Mouse (Mus musculus) hindbrain, embryonic 11.5 days (tissue): ENCODE data around the gene Clta. TPM values are rescaled to one million over a fixed set of nuclear protein-coding genes. Genes with fewer than 3 reads are reported as not detected.
A peak's percentile ranks its signal among the peaks of the same experiment; 100 is the strongest.

ENCODE experiments used
- ATAC-seq: fragments of 200-750 bp; cut with Nextera tagmentation; 2 replicates; pipeline ENCODE4 v1.8.0; 2017; ENCODE audit warnings: mild to moderate bottlenecking, moderate TSS enrichment, moderate library complexity; ENCODE audit not compliant: low FRiP score
- DNase-seq: peaks from one replicate; pipeline ENCODE4 v3.0.0-alpha.2; 2015; ENCODE audit warnings: low spot score
- H3K27ac ChIP-seq: fragments of 300-500 bp; sonication (generic); 2 replicates; pipeline ENCODE4 v1.5.1; 2014; ENCODE audit warnings: mild to moderate bottlenecking, low read depth, low read length
- H3K27me3 ChIP-seq: fragments of 300-500 bp; sonication (generic); 2 replicates; pipeline ENCODE4 v1.6.1; 2014; ENCODE audit warnings: mild to moderate bottlenecking, low read length, moderate library complexity, mixed read lengths; ENCODE audit not compliant: control insufficient read depth, insufficient read depth
- H3K36me3 ChIP-seq: fragments of 300-500 bp; sonication (generic); 2 replicates; pipeline ENCODE4 v1.6.1; 2014; ENCODE audit warnings: mild to moderate bottlenecking, low read length, moderate library complexity, mixed read lengths; ENCODE audit not compliant: control insufficient read depth, insufficient read depth
- H3K4me1 ChIP-seq: fragments of 300-500 bp; sonication (generic); replicated peaks from 2 replicates; pipeline ENCODE4 v1.6.1; 2014; ENCODE audit warnings: low read length, mixed read lengths; ENCODE audit not compliant: control insufficient read depth, insufficient read depth
- H3K4me2 ChIP-seq: fragments of 300-500 bp; sonication (generic); replicated peaks from 2 replicates; pipeline ENCODE4 v1.6.1; 2014; ENCODE audit warnings: mild to moderate bottlenecking, low read depth, low read length
- H3K4me3 ChIP-seq: fragments of 300-500 bp; sonication (generic); 2 replicates; pipeline ENCODE4 v1.5.1; 2014; ENCODE audit warnings: low read depth, low read length
- H3K9ac ChIP-seq: fragments of 300-500 bp; sonication (generic); 2 replicates; pipeline ENCODE4 v1.6.1; 2014; ENCODE audit warnings: low read depth, low read length
- H3K9me3 ChIP-seq: fragments of 300-500 bp; sonication (generic); 2 replicates; pipeline ENCODE4 v1.6.1; 2016; ENCODE audit warnings: low read length; ENCODE audit not compliant: control insufficient read depth
- WGBS: fragments of 180-500 bp; shearing (Covaris S2); extraction: QIAGEN DNeasy Blood & Tissue Kit; methylation state at CpG from one replicate; pipeline ENCODE4 v1.1.7; 2014; 5-methylcytosine and 5-hydroxymethylcytosine counted together
- polyA plus RNA-seq: library from polyadenylated mRNA; unstranded; fragments of >200 nt; fragmentation: Nextera tagmentation; extraction: Ambion mirVana; gene quantifications from 2 replicates; pipeline ENCODE4 v1.2.1, GENCODE M21; 2014

Clta gene
- polyA plus RNA-seq, 1 experiment from 2014 or later = 284 TPM

GRCm38 (mm10) chr4:43968650-43969049, 35.6 kb upstream of the Clta start:
- H3K4me1 ChIP-seq = peaks cover 12% of the 10 kb centered on the region
- H3K36me3 ChIP-seq = no peaks in the 10 kb centered on the region
- no peak overlapping the region for H3K4me2 ChIP-seq
- no peak for DNase-seq
- H3K27ac ChIP-seq = no peak overlapping the region
- no peak for ATAC-seq
- no peaks in the 10 kb centered on the region for H3K9me3 ChIP-seq
- 40% methylated on average over 13 of the region's 13 CpGs for WGBS
- H3K4me3 ChIP-seq = no peak overlapping the region
- H3K27me3 ChIP-seq = no peaks in the 10 kb centered on the region
- no peak overlapping the region for H3K9ac ChIP-seq

- Histone ChIP-seq H3K4me1 (peaks cover 12% of the 10 kb centered on the region), H3K9me3 (no peaks in the 10 kb centered on the region), H3K36me3 (no peaks in the 10 kb centered on the region), H3K4me2 (no peak overlapping the region), H3K27me3 (no peaks in the 10 kb centered on the region), H3K9ac (no peak overlapping the region), H3K27ac (no peak overlapping the region), H3K4me3 (no peak overlapping the region)
- ATAC-seq (0 out of 2 replicates have a peak, but pooled peaks have one; percentile 41), DNase-seq (peak; percentile 50)
- WGBS = 5% methylated on average over 4 of the region's 4 CpGs
Observed at GRCm38 (mm10) chr4:43969373-43969772, 34.9 kb upstream of the Clta start.

GRCm38 (mm10) chr4:43970393-43971330, 33.6 kb upstream of the Clta start:
- 85% methylated on average over 20 of the region's 20 CpGs for WGBS

GRCm38 (mm10) chr4:43971541-43972136, 32.6 kb upstream of the Clta start:
- 71% methylated on average over 9 of the region's 9 CpGs for WGBS
- Histone ChIP-seq H3K27ac (peak overlapping the region; percentile 65), H3K9ac (peak overlapping the region; percentile 16; the same call in 1 of the 2 replicates), H3K36me3 (no peaks in the 10 kb centered on the region), H3K4me2 (no peak overlapping the region; the same call in 1 of the 2 replicates), H3K4me3 (no peak overlapping the region), H3K27me3 (no peaks in the 10 kb centered on the region), H3K9me3 (no peaks in the 10 kb centered on the region), H3K4me1 (peaks cover 12% of the 10 kb centered on the region)
- DNase-seq = no peak
- ATAC-seq = no peak

More at GRCm38 (mm10) chr4:43970393-43971330, 33.6 kb upstream of the Clta start:
- Histone ChIP-seq H3K27me3 (no peaks in the 10 kb centered on the region), H3K27ac (no peak overlapping the region), H3K4me1 (peaks cover 12% of the 10 kb centered on the region), H3K4me2 (no peak overlapping the region), H3K9ac (no peak overlapping the region), H3K4me3 (no peak overlapping the region), H3K36me3 (no peaks in the 10 kb centered on the region), H3K9me3 (no peaks in the 10 kb centered on the region)
- DNase-seq (no peak), ATAC-seq (no peak)

GRCm38 (mm10) chr4:43972137-43972591, 32.1 kb upstream of the Clta start:
- Histone ChIP-seq H3K27me3 (no peaks in the 10 kb centered on the region), H3K4me2 (no peak overlapping the region; the same call in 1 of the 2 replicates), H3K27ac (peak overlapping the region; percentile 65), H3K4me3 (no peak overlapping the region), H3K9me3 (no peaks in the 10 kb centered on the region), H3K36me3 (no peaks in the 10 kb centered on the region), H3K9ac (peak overlapping the region; percentile 16; the same call in 1 of the 2 replicates), H3K4me1 (peaks cover 12% of the 10 kb centered on the region)
- DNase-seq = peak; percentile 56
- 2% methylated on average over 8 of the region's 8 CpGs for WGBS
- ATAC-seq = peak; percentile 66; the same call in 1 of the 2 replicates

- ATAC-seq = no peak
- WGBS = 50% methylated on average over 4 of the region's 4 CpGs
- H3K9ac ChIP-seq = no peak overlapping the region
- H3K9me3 ChIP-seq = no peaks in the 10 kb centered on the region
- H3K36me3 ChIP-seq = no peaks in the 10 kb centered on the region
- H3K27me3 ChIP-seq = no peaks in the 10 kb centered on the region
- H3K27ac ChIP-seq = no peak overlapping the region
- no peak for DNase-seq
- no peak overlapping the region for H3K4me3 ChIP-seq
- H3K4me1 ChIP-seq = peaks cover 14% of the 10 kb centered on the region
- H3K4me2 ChIP-seq = no peak overlapping the region
Observed at GRCm38 (mm10) chr4:43973526-43973981, 30.7 kb upstream of the Clta start.

- Histone ChIP-seq H3K4me3 (no peak overlapping the region), H3K27ac (no peak overlapping the region), H3K4me1 (peaks cover 13% of the 10 kb centered on the region), H3K9me3 (no peaks in the 10 kb centered on the region), H3K9ac (no peak overlapping the region), H3K4me2 (no peak overlapping the region), H3K27me3 (no peaks in the 10 kb centered on the region), H3K36me3 (no peaks in the 10 kb centered on the region)
- DNase-seq = no peak
- WGBS = 79% methylated on average over 9 of the region's 10 CpGs
- ATAC-seq = no peak
Observed at GRCm38 (mm10) chr4:43974914-43975616, 29.2 kb upstream of the Clta start.

- no peaks in the 10 kb centered on the region for H3K27me3 ChIP-seq
- no peak overlapping the region for H3K4me2 ChIP-seq
- no peak overlapping the region for H3K4me3 ChIP-seq
- no peak overlapping the region for H3K27ac ChIP-seq
- WGBS = 83% methylated on average over 6 of the region's 6 CpGs
- H3K36me3 ChIP-seq = no peaks in the 10 kb centered on the region
- peaks cover 13% of the 10 kb centered on the region for H3K4me1 ChIP-seq
- no peak for ATAC-seq
- no peak for DNase-seq
- no peak overlapping the region for H3K9ac ChIP-seq
- H3K9me3 ChIP-seq = no peaks in the 10 kb centered on the region
Observed at GRCm38 (mm10) chr4:43976223-43976740, 28.0 kb upstream of the Clta start.
